In genomic region chr7:29981455-29981854, GRCm38 (mm10) we compare ENCODE assay signal across 13 mouse cellular contexts. TPM values are rescaled to one million over a fixed set of nuclear protein-coding genes. Genes with fewer than 3 reads are reported as not detected.
DNase-seq lines count a peak whose midpoint lies in the region; ATAC-seq and TF ChIP-seq lines count a peak whose summit lies in the region.
"Had no signal": no experiment of that assay in that cellular context is flagged by ENCODE, and none has a peak within 500 bp of the region (broad histone marks: within the 10 kb centered on the region; RNA-seq: fewer than 3 reads in every experiment).

No protein-coding gene starts in this region.

- peaks cover 35% of the 10 kb centered on the region for H3K4me1 ChIP-seq in heart, embryonic 15.5 days (replicated peaks)
- H3K4me1 ChIP-seq in lung, embryonic 15.5 days: peaks cover 33% of the 10 kb centered on the region
- no peaks in the 10 kb centered on the region for H3K4me1 ChIP-seq in lung, adult 2 months (ENCODE audit: control insufficient read depth, insufficient read depth, low read length)
- H3K4me1 ChIP-seq in embryonic fibroblast, embryonic 13.5 days (ENCODE audit: control insufficient read depth, insufficient read depth, low read length): peaks cover 16% of the 10 kb centered on the region

- peak overlapping the region; percentile 61; the same call in 1 of the 2 replicates for H3K4me2 ChIP-seq in heart, embryonic 15.5 days
- no peak overlapping the region for H3K4me2 ChIP-seq in lung, embryonic 15.5 days
- H3K4me2 ChIP-seq: neural tube, embryonic 13.5 days; stomach, embryonic 15.5 days had no signal

- TF ChIP-seq CTCF in lung, adult 2 months (IDR thresholded peaks at IDR 0.05; ENCODE audit: insufficient read depth, low read length): no peak
- TF ChIP-seq CTCF in embryonic fibroblast, embryonic 13.5 days (IDR thresholded peaks at IDR 0.05; ENCODE audit: borderline replicate concordance, insufficient read depth, low read length): no peak

- H3K27me3 ChIP-seq in heart, embryonic 15.5 days: no peaks in the 10 kb centered on the region
- H3K27me3 ChIP-seq in lung, embryonic 15.5 days: no peaks in the 10 kb centered on the region
- H3K27me3 ChIP-seq: neural tube, embryonic 13.5 days; stomach, embryonic 15.5 days had no signal

- no peak for ATAC-seq in heart, embryonic 15.5 days (replicated peaks; ENCODE audit: insufficient number of reproducible peaks, insufficient read depth, low FRiP score, low read depth)
- ATAC-seq in lung, embryonic 15.5 days (ENCODE audit: borderline replicate concordance, extremely low read depth, low FRiP score, low TSS enrichment): no peak
- ATAC-seq: hindbrain, embryonic 16.5 days had no signal

- DNase-seq in heart, postnatal 14 days: no peak
- DNase-seq in lung, adult 2 months: no peak
- DNase-seq in ES-CJ7 (ENCODE audit: low read depth, low spot score): peak; percentile 84
- DNase-seq in urinary bladder, adult 2 months (ENCODE audit: low spot score): no peak
- DNase-seq in c-Kit-positive CD71-positive TER-119-positive erythroid progenitor cells, embryonic 14.5 days (ENCODE audit: low spot score): no peak
- DNase-seq: liver; right cerebral cortex, postnatal 25 days had no signal

- intact Hi-C loops in heart, postnatal 14 days (cut with DNase I): no loop called here

- WGBS in heart, embryonic 15.5 days: 34% methylated on average over 5 of the region's 5 CpGs
- WGBS in lung, embryonic 15.5 days: 28% methylated on average over 5 of the region's 5 CpGs
- 40% methylated on average over 5 of the region's 5 CpGs for WGBS in lung, adult 2 months

- peaks cover 8% of the 10 kb centered on the region; the same call in 1 of the 2 replicates for H3K36me3 ChIP-seq in heart, embryonic 15.5 days
- peaks cover 8% of the 10 kb centered on the region; the same call in 1 of the 2 replicates for H3K36me3 ChIP-seq in lung, embryonic 15.5 days
- H3K36me3 ChIP-seq: stomach, embryonic 15.5 days had no signal

- no peak overlapping the region for H3K9ac ChIP-seq in heart, embryonic 15.5 days
- H3K9ac ChIP-seq in lung, embryonic 15.5 days: no peak overlapping the region
- H3K9ac ChIP-seq: neural tube, embryonic 13.5 days; stomach, embryonic 15.5 days had no signal

- no peak for TF ChIP-seq POLR2A in lung, adult 2 months (IDR thresholded peaks at IDR 0.05; ENCODE audit: borderline replicate concordance, extremely low read depth, low read depth, low read length)
- TF ChIP-seq POLR2A in embryonic fibroblast, embryonic 13.5 days (IDR thresholded peaks at IDR 0.05; ENCODE audit: low read depth, low read length): no peak; the same call in 1 of the 2 replicates

- H3K4me3 ChIP-seq in heart, embryonic 15.5 days: no peak overlapping the region
- no peak overlapping the region for H3K4me3 ChIP-seq in lung, embryonic 15.5 days
- H3K4me3 ChIP-seq in lung, adult 2 months (replicated peaks; ENCODE audit: extremely low read depth, low read depth, low read length): no peak overlapping the region
- H3K4me3 ChIP-seq in embryonic fibroblast, embryonic 13.5 days (ENCODE audit: insufficient read depth, low read length): no peak overlapping the region
- H3K4me3 ChIP-seq: neural tube, embryonic 13.5 days; stomach, embryonic 15.5 days had no signal

- no peaks in the 10 kb centered on the region; the same call in 1 of the 2 replicates for H3K9me3 ChIP-seq in heart, embryonic 15.5 days (replicated peaks)
- H3K9me3 ChIP-seq in lung, embryonic 15.5 days: no peaks in the 10 kb centered on the region; the same call in 1 of the 2 replicates
- H3K9me3 ChIP-seq: neural tube, embryonic 13.5 days; stomach, embryonic 15.5 days had no signal

- peak overlapping the region; percentile 99 for H3K27ac ChIP-seq in heart, embryonic 15.5 days
- peak overlapping the region; percentile 48 for H3K27ac ChIP-seq in lung, embryonic 15.5 days
- H3K27ac ChIP-seq in embryonic fibroblast, embryonic 13.5 days (ENCODE audit: insufficient read depth, low read length): peak overlapping the region; percentile 75; the same call in 1 of the 2 replicates
- H3K27ac ChIP-seq: neural tube, embryonic 13.5 days; stomach, embryonic 15.5 days had no signal

RNA-seq across cellular contexts. Expression of gene Zfp568, which starts 2.3 kb away (rescaled TPM):
- polyA plus RNA-seq in heart, embryonic 15.5 days (2015; fragmentation: Nextera tagmentation; extraction: Ambion mirVana): 16.2 and 22.4 TPM in 2 replicates
- total RNA-seq in heart, postnatal 14 days (2021): 10 to 100 TPM; 32.0 to 41.7 TPM
- 14.9 and 15.4 TPM in 2 replicates for polyA plus RNA-seq in lung, embryonic 15.5 days (2015; fragmentation: Nextera tagmentation; extraction: Ambion mirVana)
- polyA plus RNA-seq in lung, adult 2 months (2012; rRNA removed): 5.1 and 6.1 TPM in 2 replicates
- 17.4 and 21.7 TPM in 2 replicates for polyA plus RNA-seq in embryonic fibroblast, embryonic 13.5 days (2011; ENCODE audit: insufficient read length, low read depth, missing spikeins)
- polyA plus RNA-seq in urinary bladder, adult 2 months (2012; rRNA removed): 8.7 and 9.0 TPM in 2 replicates

RNA-seq across cellular contexts. Expression of gene Zfp74, which starts 27.6 kb away (rescaled TPM):
- 6.7 and 9.4 TPM in 2 replicates for polyA plus RNA-seq in heart, embryonic 15.5 days (2015; fragmentation: Nextera tagmentation; extraction: Ambion mirVana)
- 1 to 10 TPM; 6.1 to 6.4 TPM for total RNA-seq in heart, postnatal 14 days (2021)
- polyA plus RNA-seq in lung, embryonic 15.5 days (2015; fragmentation: Nextera tagmentation; extraction: Ambion mirVana): 11.0 and 14.2 TPM in 2 replicates
- 7.9 and 8.3 TPM in 2 replicates for polyA plus RNA-seq in lung, adult 2 months (2012; rRNA removed)
- 8.0 and 11.9 TPM in 2 replicates for polyA plus RNA-seq in embryonic fibroblast, embryonic 13.5 days (2011; ENCODE audit: insufficient read length, low read depth, missing spikeins)
- polyA plus RNA-seq in urinary bladder, adult 2 months (2012; rRNA removed): 7.7 TPM in 2 replicates

Comparison
In these comparisons a context has a peak if more than half of its experiments do, and no peak if none do; other contexts are left out.
1. H3K27ac ChIP-seq: peak in every context shown above with its lines; median percentile 99 in heart, embryonic 15.5 days; 75 in embryonic fibroblast, embryonic 13.5 days; 48 in lung, embryonic 15.5 days.